Mouse (Mus musculus) right cerebral cortex, postnatal 4 days (tissue): Measurements from ENCODE around the gene Add2.
"Not testable (repeated sequence)": the region's sequence is repeated elsewhere in the genome, so short reads cannot be mapped to it uniquely, and the experiment has no call there.

Experiments
- DNase-seq: peaks from one replicate; pipeline ENCODE4 v3.0.0-alpha.2; 2022

The Add2 gene

GRCm38 (mm10) chr6:86028601-86029322, at the start of gene Add2:
TSS of gene Add2 (plus strand) at chr6:86028681.
- DNase-seq: peak; percentile 73

DNA sequence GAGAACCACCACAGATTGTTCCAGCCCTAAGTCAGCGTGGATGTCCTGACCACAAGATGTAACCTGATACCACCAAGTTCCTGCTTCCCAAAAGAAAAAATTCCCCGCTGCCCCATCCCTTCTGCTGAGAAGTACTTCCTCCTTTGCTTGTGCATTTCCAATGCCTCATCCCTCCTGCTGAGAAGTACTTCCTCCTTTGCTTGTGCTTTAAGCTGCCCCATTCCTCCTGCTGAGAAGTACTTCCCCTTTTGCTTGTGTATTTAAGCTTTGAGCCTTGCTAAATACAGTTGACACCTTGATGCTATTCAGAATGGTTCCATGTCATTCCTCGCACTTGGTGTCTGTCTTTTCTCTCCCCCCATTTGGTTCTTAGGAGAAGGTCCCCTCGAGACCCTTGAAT, 49.7 kb upstream of the Add2 start:
- DNase-seq: not testable (repeated sequence)

- DNase-seq: no peak
Observed at GRCm38 (mm10) chr6:85984351-85984750, 44.1 kb upstream of the Add2 start.

DNA sequence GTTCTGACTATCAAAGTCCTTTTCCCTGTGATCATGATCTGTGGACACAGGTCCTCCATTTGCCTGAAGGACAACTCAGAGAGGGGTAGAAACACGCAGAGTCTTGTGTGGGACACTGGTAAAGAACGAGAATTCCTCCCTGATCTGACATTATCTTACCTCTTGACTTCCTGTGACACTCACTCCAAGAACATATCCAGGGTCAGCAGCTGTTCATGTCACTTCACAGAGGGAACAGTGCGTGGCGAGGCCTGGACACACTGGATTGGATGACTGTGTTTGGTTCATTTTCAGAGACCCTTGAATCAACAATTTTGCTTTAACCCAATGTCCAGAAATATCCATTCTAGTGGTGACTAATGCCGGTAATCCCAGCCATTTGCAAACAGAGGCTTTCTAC, 38.9 kb upstream of the Add2 start:
- not testable (repeated sequence) for DNase-seq

DNA sequence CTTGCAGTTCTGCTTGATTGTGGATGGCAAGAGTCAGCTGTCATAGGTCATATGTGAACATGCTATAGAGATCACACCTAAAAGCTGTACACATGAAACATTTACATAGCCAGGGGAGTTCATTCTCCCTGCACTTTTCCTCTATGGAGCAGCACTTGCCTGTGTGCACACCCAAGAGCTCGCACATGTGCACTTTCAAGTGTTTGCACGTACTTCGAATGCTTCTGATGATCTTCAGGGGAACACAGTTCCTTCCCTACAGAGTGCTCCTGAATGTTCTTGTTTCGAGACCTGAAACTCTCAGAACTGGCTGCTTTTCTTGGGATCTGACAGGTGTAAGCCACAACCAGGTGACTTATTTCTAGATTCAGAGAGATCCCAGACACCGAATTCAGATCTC, 37.7 kb upstream of the Add2 start:
- not testable (repeated sequence) for DNase-seq

DNA sequence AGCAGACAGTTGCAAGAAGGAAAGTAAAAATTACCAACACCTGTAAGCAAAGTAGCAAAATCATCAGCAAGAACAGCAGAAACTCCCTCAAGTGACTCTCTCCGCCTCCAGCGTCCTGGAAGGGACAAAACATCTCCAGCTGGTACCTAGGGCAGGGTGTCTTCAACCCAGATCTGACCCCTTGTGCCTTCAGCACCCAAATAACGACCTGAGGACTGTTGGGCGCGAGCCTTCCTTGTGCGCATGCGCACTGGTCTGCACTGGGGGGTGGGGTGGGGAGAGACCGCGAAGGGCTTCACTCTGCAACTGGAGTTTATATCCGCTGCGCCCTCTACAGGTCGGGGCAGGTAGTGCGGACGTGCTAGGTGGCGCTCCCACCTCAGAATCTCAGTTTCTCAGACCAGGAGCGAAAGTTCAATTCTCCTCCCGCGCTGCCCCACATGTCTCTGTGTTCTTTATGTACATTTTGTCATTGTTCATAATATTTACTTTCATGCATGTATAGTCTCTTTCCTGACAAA, 25.0 kb upstream of the Add2 start:
- no peak for DNase-seq

GRCm38 (mm10) chr6:86004271-86005148, 24.0 kb upstream of the Add2 start:
- DNase-seq: peak; percentile 77

DNA sequence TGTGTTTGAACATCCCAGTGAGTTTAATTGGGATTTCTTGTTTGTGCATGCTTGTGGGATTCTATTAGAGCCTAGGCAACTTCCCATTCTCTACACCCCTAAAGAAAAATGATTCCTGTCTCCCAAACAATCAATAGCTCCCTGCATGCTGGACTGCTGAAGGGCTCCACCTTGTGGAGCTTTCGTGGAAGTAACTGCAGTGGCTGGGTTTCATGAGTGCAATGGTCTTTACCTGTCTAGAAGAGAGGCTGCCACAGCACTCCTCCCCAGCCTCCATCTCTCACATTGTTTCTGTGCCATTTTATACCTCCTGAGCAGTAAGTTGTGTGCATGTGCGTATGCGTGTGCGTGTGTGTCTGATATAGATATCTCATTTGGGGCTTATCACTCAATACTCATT, 18.5 kb upstream of the Add2 start:
- peak; percentile 35 for DNase-seq

DNA sequence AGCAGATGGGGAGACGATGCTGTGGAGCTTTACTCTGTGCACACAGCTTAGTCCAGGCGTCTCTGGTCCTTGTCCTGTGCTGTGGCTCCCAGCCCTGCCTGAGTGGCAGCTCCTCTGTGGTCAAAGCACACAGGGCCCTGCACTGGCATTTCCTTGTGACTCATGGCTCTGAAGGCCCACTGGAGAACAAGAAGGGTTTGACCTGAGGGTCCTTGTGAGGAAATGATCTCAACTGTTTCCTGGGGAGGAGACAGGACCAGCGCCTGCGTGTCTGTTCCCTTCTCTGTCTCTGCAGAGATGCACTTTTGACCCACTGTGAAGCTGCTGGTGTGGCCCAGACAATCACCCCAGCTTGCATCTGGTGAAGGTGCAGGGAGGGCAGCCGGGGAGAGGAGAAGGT, 13.7 kb upstream of the Add2 start:
- not testable (repeated sequence) for DNase-seq

- no peak for DNase-seq
Observed at GRCm38 (mm10) chr6:86015871-86016270, 12.6 kb upstream of the Add2 start, which contains the start of gene Figla. TSS of gene Figla (plus strand) at chr6:86016171.

DNA sequence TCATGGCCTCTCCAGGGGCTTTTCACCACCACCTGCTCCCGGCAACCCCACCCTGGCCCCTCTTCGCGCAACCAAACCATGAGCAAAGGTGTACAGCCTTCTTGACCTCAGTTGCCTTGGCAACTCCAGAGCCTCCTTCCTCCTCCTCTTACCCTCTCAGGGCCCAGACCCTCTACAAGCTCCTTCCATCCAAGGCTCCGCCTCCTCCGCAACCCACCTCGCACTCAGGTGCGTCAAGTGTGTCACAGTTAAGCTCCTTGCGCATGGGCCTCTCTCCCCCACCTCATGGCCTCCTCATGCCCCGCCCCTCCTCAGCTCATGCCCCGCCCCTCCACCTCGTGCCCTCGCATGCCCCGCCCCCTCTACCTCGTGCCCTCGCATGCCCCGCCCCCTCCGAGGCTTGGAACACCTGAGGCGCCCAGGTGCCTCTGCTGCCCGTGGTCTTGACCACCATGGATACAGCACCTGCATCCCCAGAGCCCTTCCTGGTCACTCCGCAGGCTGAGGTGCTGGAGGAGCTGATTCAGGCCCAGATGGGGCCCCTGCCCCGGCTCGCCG, 11.6 kb upstream of the Add2 start:
- no peak for DNase-seq

GRCm38 (mm10) chr6:86019415-86020237, 8.9 kb upstream of the Add2 start:
- DNase-seq: no peak

DNA sequence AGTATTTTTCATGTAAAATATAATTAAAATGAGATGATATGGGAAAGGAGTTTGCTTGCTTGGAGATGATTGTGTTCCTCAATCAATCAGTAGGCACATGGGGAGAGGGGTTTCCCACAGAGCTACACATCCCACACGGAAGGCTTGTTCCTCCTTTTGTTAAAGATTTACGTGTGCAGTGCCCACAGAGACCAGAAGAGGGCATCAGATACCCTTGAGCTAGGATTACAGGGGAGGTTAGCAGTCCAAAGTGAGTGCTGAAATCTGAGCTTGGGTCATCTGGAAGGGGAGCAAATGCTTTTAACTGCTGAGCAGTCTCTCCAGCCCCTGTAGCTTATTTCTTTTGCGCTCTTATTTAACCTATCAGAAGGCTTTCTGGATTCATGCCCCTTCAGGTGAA, 7.5 kb upstream of the Add2 start:
- peak; percentile 44 for DNase-seq

DNA sequence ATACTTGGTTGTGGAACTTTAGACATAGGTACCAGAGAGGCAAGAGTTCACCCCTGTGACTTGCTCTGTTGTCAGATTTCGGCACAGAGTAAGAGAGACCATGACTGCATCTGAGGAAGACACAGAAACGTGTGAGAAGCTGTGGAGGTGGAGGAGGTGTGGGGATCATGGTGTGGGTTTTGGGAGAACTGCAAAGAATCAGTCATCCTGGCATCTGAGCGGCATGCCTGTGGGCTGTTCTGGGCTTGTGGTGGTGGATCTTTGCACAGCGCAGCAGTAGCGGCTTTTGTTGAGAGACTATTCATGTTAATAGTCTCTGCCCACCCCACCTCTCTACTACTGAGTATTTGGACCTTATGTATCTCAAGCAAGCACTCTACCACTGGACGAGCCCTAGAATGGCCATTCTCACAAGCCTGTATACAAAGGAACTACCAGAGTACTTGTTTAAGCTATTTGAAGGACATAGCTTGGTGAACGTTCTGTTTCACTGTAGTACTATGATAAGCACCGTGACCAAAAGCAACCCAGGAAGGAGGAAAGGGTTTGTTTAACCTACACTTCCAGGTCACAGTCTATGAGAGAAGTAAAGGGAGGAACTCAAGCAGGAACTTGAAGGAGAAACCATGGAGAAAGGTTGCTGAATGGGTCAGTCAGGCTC, 1.7 kb upstream of the Add2 start:
- no peak for DNase-seq

- DNase-seq: no peak
Observed at GRCm38 (mm10) chr6:86028150-86028549, 331 bp upstream of the Add2 start.

DNA sequence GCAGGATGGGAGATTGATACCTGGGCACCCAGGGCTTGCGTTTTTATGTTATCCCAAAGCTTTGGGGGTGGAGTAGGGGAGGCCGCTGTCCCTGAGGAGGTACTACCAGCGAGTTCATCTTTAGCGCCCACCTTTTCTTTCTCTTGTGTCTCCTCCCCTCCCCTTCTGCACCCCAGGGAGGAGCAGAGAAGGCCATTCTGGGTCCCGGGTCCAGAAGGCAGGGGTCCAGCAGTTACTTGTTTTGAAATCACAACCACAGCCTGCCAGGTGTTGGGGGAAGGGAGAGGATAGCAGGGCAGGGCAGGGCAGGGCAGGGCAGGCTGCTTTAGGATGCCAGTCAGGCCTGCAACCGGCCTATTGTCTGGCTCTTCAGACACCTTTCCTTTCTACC, 837 bp downstream of the Add2 start:
- no peak for DNase-seq

GRCm38 (mm10) chr6:86031527-86031926, 3.0 kb downstream of the Add2 start:
- no peak for DNase-seq

DNA sequence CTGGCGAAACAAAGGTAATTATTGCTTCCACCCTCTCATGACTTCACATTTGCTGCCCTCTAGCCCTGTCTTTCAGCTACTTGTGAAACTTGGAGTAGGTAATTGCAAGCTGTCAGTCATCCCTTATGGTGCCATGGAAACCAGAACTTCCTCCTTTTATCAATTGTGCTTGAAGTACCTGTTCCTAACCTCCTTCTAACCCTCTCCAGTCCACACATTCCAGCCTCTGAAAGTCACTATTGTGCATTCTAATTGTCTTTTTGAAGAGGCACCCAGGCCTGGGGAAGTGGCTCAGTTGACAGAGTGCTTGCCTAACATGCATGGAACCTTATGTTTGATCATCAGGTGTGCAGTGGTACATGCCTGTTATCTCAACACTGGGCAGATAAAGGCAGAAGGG, 5.2 kb downstream of the Add2 start:
- DNase-seq: no peak

GRCm38 (mm10) chr6:86038901-86039300, 10.4 kb downstream of the Add2 start:
- no peak for DNase-seq

- no peak for DNase-seq
Observed at GRCm38 (mm10) chr6:86040140-86040539, 11.7 kb downstream of the Add2 start.

GRCm38 (mm10) chr6:86047510-86047909, 19.0 kb downstream of the Add2 start:
- no peak for DNase-seq

DNA sequence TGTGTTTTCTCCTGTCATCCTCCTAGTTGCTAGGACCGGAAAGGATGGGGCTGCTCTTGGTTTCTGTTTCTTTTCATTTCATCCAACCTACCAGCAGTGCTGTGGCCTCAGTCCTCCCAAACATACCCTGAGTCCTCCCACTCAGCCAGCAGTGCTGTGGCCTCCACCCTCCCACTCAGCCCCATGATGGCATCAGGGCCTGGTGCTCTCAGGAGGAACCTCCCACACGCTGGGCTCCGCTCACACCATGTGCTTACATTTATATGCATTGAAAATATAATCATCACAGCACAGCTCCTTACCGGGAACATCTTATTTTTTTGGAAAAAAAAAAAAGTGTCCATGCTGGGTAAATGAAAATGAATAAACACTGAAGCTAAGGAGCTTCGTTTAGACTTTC, 20.0 kb downstream of the Add2 start:
- DNase-seq: no peak
